Mouse (Mus musculus) embryonic fibroblast, embryonic 13.5 days (primary cell): ENCODE measurements around the gene Trip11.

ENCODE experiments used
- CTCF ChIP-seq: IDR thresholded peaks from 2 replicates; pipeline ENCODE4 v1.5.1; 2011; ENCODE audit warnings: mild to moderate bottlenecking, control low read depth, low read length, moderate library complexity, borderline replicate concordance; ENCODE audit not compliant: insufficient read depth
- POLR2A ChIP-seq: IDR thresholded peaks from 2 replicates; pipeline ENCODE4 v1.6.1; 2011; ENCODE audit warnings: low read depth, mild to moderate bottlenecking, control low read depth, low read length, moderate library complexity

DNA sequence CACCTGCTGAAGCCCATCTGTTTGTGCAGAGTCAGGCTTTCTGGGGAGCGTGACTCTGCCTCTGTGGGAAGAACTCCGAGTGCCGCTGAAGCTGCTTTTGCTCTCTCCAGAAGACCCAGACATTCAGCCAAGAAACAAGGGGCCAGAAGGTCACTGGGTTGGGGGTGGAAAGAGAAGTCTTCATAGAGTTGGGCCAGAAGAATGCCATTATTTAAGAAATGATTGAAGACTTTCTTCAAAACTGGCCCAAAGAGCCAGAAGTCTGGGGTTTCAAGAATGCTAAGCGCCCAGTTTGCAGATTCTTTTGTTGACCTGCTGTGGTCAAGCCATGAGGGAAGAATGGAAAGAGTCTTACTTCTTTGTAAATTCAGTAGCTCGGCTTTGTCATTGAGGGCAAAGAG, 119.8 kb downstream of the Trip11 start:
- TF ChIP-seq CTCF, result no peak
- TF ChIP-seq POLR2A, result no peak
